Comparison of ENCODE assay signal across 25 mouse cellular contexts in the genomic region with DNA sequence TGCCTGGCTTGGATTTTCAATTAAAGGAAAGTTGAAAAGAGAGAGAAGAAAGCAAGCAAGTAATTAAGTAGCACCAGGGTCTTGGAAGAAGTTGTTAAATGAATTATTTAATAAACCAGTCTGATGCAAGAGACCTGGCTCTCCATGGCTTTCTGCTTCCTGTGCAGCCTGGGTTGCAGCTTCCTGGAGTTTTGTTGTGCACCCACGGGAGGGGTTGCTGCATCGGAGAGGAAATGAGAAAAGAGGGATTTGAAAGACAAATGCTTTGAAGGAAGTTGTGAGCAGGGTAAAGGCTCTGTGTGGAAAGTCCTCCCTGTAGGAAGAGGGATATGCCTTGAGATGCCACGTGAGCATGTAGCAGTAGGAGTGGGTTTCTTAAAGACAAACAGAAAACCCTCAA.
"Had no signal": no experiment of that assay in that cellular context is flagged by ENCODE, and none has a peak within 500 bp of the region (broad histone marks: within the 10 kb centered on the region; RNA-seq: fewer than 3 reads in every experiment).

No protein-coding gene starts in this region.

- H3K4me1 ChIP-seq: heart, embryonic 10.5 days; heart, embryonic 12.5 days; hindbrain, embryonic 10.5 days; hindbrain, embryonic 12.5 days; intestine, embryonic 15.5 days; limb, embryonic 13.5 days; limb, embryonic 15.5 days had no signal

- DNase-seq: forebrain, postnatal 0 days; gastrocnemius, postnatal 14 days; gastrocnemius, postnatal 36 days; heart, adult 18-20 months; heart, postnatal 10 days; heart, postnatal 4 days; kidney, adult 18-20 months; kidney, adult 8-10 months; kidney, postnatal 10 days; kidney, postnatal 25 days; kidney, postnatal 4 days; left cerebral cortex, postnatal 4 days had no signal

- H3K27ac ChIP-seq: heart, embryonic 10.5 days; hindbrain, embryonic 10.5 days; hindbrain, embryonic 12.5 days; hindbrain, embryonic 14.5 days; intestine, embryonic 15.5 days; layer of hippocampus, adult 2 months; left cerebral cortex, adult 2 months; limb, embryonic 13.5 days; limb, embryonic 15.5 days had no signal

- H3K36me3 ChIP-seq: heart, embryonic 10.5 days; heart, embryonic 12.5 days; hindbrain, embryonic 10.5 days; hindbrain, embryonic 12.5 days; intestine, embryonic 15.5 days; limb, embryonic 13.5 days; limb, embryonic 15.5 days had no signal

- H3K27me3 ChIP-seq: heart, embryonic 12.5 days; hindbrain, embryonic 12.5 days; intestine, embryonic 15.5 days; limb, embryonic 13.5 days; limb, embryonic 15.5 days had no signal

- ATAC-seq: forebrain, postnatal 0 days; hindbrain, embryonic 16.5 days; inflammation-experienced regulatory T-cells, adult 6 months; intestine, embryonic 15.5 days; intestine, postnatal 0 days had no signal

- H3K9me3 ChIP-seq: heart, embryonic 10.5 days; heart, embryonic 12.5 days; hindbrain, embryonic 10.5 days; hindbrain, embryonic 12.5 days; intestine, embryonic 15.5 days; limb, embryonic 13.5 days; limb, embryonic 15.5 days had no signal

- H3K9ac ChIP-seq: forebrain, postnatal 0 days; heart, embryonic 12.5 days; hindbrain, embryonic 12.5 days; hindbrain, embryonic 14.5 days; intestine, embryonic 15.5 days; limb, embryonic 13.5 days; limb, embryonic 15.5 days had no signal

- H3K4me2 ChIP-seq: heart, embryonic 12.5 days; hindbrain, embryonic 12.5 days; hindbrain, embryonic 14.5 days; intestine, embryonic 15.5 days; limb, embryonic 13.5 days; limb, embryonic 15.5 days had no signal

- H3K4me3 ChIP-seq: heart, embryonic 10.5 days; heart, embryonic 12.5 days; hindbrain, embryonic 10.5 days; hindbrain, embryonic 12.5 days; intestine, embryonic 15.5 days; layer of hippocampus, adult 2 months; left cerebral cortex, adult 2 months; limb, embryonic 13.5 days; limb, embryonic 15.5 days had no signal
